Mouse (Mus musculus): ENCODE results near the gene Dnajc17. TPM values are rescaled to one million over a fixed set of nuclear protein-coding genes. Genes with fewer than 3 reads are reported as not detected.

Dnajc17 gene
- polyA plus RNA-seq, 1 experiment = 7.1 TPM

- H3K4me3 ChIP-seq (ENCODE audit: control insufficient read depth, insufficient read depth, low read length) = peak within 1 kb of the TSS; percentile 33
- DNase-seq = no peak
- H3K4me1 ChIP-seq (replicated peaks; ENCODE audit: control insufficient read depth, insufficient read depth, low read length) = no peaks in the 10 kb centered on the region
- no peak within 1 kb of the TSS for H3K27ac ChIP-seq (ENCODE audit: control insufficient read depth, insufficient read depth, low read length)
- TF ChIP-seq POLR2A (IDR thresholded peaks at IDR 0.05; ENCODE audit: control insufficient read depth, extremely low read depth, insufficient read depth, low read length, poor library complexity) (no peak), CTCF (IDR thresholded peaks at IDR 0.05; ENCODE audit: borderline replicate concordance, control insufficient read depth, extremely low read depth, insufficient read depth, low read length, poor library complexity) (no peak)
- 3% methylated on average over 73 of the region's 73 CpGs for WGBS
- H3K27me3 ChIP-seq (ENCODE audit: control insufficient read depth, insufficient read depth, low read length) = no peaks in the 10 kb centered on the region; the same call in 1 of the 2 replicates
- no peaks in the 10 kb centered on the region for H3K36me3 ChIP-seq (ENCODE audit: control insufficient read depth, insufficient read depth, low read length)
Observed at GRCm38 (mm10) chr2:119237210-119237870, 28.7 kb upstream of the Dnajc17 start, which contains the start of gene Spint1. Gene Spint1 (plus strand): TSS chr2:119237362.

- Histone ChIP-seq H3K27ac (ENCODE audit: control insufficient read depth, insufficient read depth, low read length) (no peak overlapping the region), H3K36me3 (ENCODE audit: control insufficient read depth, insufficient read depth, low read length) (no peaks in the 10 kb centered on the region), H3K4me3 (ENCODE audit: control insufficient read depth, insufficient read depth, low read length) (peak overlapping the region; percentile 33), H3K27me3 (ENCODE audit: control insufficient read depth, insufficient read depth, low read length) (no peaks in the 10 kb centered on the region; the same call in 1 of the 2 replicates), H3K4me1 (replicated peaks; ENCODE audit: control insufficient read depth, insufficient read depth, low read length) (no peaks in the 10 kb centered on the region)
- 36% methylated on average over 25 of the region's 25 CpGs for WGBS
- TF ChIP-seq POLR2A (IDR thresholded peaks at IDR 0.05; ENCODE audit: control insufficient read depth, extremely low read depth, insufficient read depth, low read length, poor library complexity) = no peak
- no peak for TF ChIP-seq CTCF (IDR thresholded peaks at IDR 0.05; ENCODE audit: borderline replicate concordance, control insufficient read depth, extremely low read depth, insufficient read depth, low read length, poor library complexity)
- DNase-seq = no peak
Observed at GRCm38 (mm10) chr2:119236682-119237209, 28.2 kb upstream of the Dnajc17 start.

- DNase-seq = no peak
- H3K27ac ChIP-seq (ENCODE audit: control insufficient read depth, insufficient read depth, low read length) = no peak within 1 kb of the TSS
- no peaks in the 10 kb centered on the region for H3K4me1 ChIP-seq (replicated peaks; ENCODE audit: control insufficient read depth, insufficient read depth, low read length)
- no peaks in the 10 kb centered on the region for H3K36me3 ChIP-seq (ENCODE audit: control insufficient read depth, insufficient read depth, low read length)
- TF ChIP-seq POLR2A (IDR thresholded peaks at IDR 0.05; ENCODE audit: control insufficient read depth, extremely low read depth, insufficient read depth, low read length, poor library complexity) (no peak), CTCF (IDR thresholded peaks at IDR 0.05; ENCODE audit: borderline replicate concordance, control insufficient read depth, extremely low read depth, insufficient read depth, low read length, poor library complexity) (no peak)
- no peaks in the 10 kb centered on the region for H3K27me3 ChIP-seq (ENCODE audit: control insufficient read depth, insufficient read depth, low read length)
- no peak within 1 kb of the TSS for H3K4me3 ChIP-seq (ENCODE audit: control insufficient read depth, insufficient read depth, low read length)
- whole genome bisulfite sequencing = 72% methylated on average over 6 of the region's 6 CpGs
Observed at GRCm38 (mm10) chr2:119229775-119230704, 21.4 kb upstream of the Dnajc17 start, which contains the start of gene Ppp1r14d. Gene Ppp1r14d (minus strand): TSS chr2:119229906.

- TF ChIP-seq CTCF (IDR thresholded peaks at IDR 0.05; ENCODE audit: borderline replicate concordance, control insufficient read depth, extremely low read depth, insufficient read depth, low read length, poor library complexity) = no peak
- no peak for TF ChIP-seq POLR2A (IDR thresholded peaks at IDR 0.05; ENCODE audit: control insufficient read depth, extremely low read depth, insufficient read depth, low read length, poor library complexity)
- Histone ChIP-seq H3K27ac (ENCODE audit: control insufficient read depth, insufficient read depth, low read length) (peak overlapping the region; percentile 3; the same call in 1 of the 2 replicates), H3K4me3 (ENCODE audit: control insufficient read depth, insufficient read depth, low read length) (peak overlapping the region; percentile 90), H3K4me1 (replicated peaks; ENCODE audit: control insufficient read depth, insufficient read depth, low read length) (peaks cover 3% of the 10 kb centered on the region), H3K27me3 (ENCODE audit: control insufficient read depth, insufficient read depth, low read length) (no peaks in the 10 kb centered on the region), H3K36me3 (ENCODE audit: control insufficient read depth, insufficient read depth, low read length) (peaks cover 3% of the 10 kb centered on the region; the same call in 1 of the 2 replicates)
- no peak for DNase-seq
- WGBS = under 1% methylated on average over 13 of the region's 13 CpGs
Observed at GRCm38 (mm10) chr2:119209176-119209507, 547 bp upstream of the Dnajc17 start.

GRCm38 (mm10) chr2:119207961-119208343 is 643 bp downstream of the Dnajc17 start:
- Histone ChIP-seq H3K27ac (ENCODE audit: control insufficient read depth, insufficient read depth, low read length) (peak overlapping the region; percentile 24; the same call in 1 of the 2 replicates), H3K4me3 (ENCODE audit: control insufficient read depth, insufficient read depth, low read length) (peak overlapping the region; percentile 90), H3K4me1 (replicated peaks; ENCODE audit: control insufficient read depth, insufficient read depth, low read length) (peaks cover 3% of the 10 kb centered on the region), H3K36me3 (ENCODE audit: control insufficient read depth, insufficient read depth, low read length) (peaks cover 3% of the 10 kb centered on the region; the same call in 1 of the 2 replicates), H3K27me3 (ENCODE audit: control insufficient read depth, insufficient read depth, low read length) (no peaks in the 10 kb centered on the region)
- 21% methylated on average over 6 of the region's 6 CpGs for WGBS
- no peak for DNase-seq
- no peak for TF ChIP-seq POLR2A (IDR thresholded peaks at IDR 0.05; ENCODE audit: control insufficient read depth, extremely low read depth, insufficient read depth, low read length, poor library complexity)
- no peak for TF ChIP-seq CTCF (IDR thresholded peaks at IDR 0.05; ENCODE audit: borderline replicate concordance, control insufficient read depth, extremely low read depth, insufficient read depth, low read length, poor library complexity)

GRCm38 (mm10) chr2:119203871-119204460 is 4.6 kb downstream of the Dnajc17 start:
- H3K27me3 ChIP-seq (ENCODE audit: control insufficient read depth, insufficient read depth, low read length) = no peaks in the 10 kb centered on the region
- 91% methylated on average over 4 of the region's 4 CpGs for WGBS
- H3K4me3 ChIP-seq (ENCODE audit: control insufficient read depth, insufficient read depth, low read length) = no peak overlapping the region
- H3K27ac ChIP-seq (ENCODE audit: control insufficient read depth, insufficient read depth, low read length) = no peak overlapping the region
- TF ChIP-seq POLR2A (IDR thresholded peaks at IDR 0.05; ENCODE audit: control insufficient read depth, extremely low read depth, insufficient read depth, low read length, poor library complexity) = no peak
- TF ChIP-seq CTCF (IDR thresholded peaks at IDR 0.05; ENCODE audit: borderline replicate concordance, control insufficient read depth, extremely low read depth, insufficient read depth, low read length, poor library complexity) = no peak
- H3K36me3 ChIP-seq (ENCODE audit: control insufficient read depth, insufficient read depth, low read length) = no peaks in the 10 kb centered on the region
- DNase-seq = no peak
- H3K4me1 ChIP-seq (replicated peaks; ENCODE audit: control insufficient read depth, insufficient read depth, low read length) = peaks cover 2% of the 10 kb centered on the region

Measured in thymus, adult 2 months (tissue).